Mouse (Mus musculus): ENCODE measurements around the gene Slc17a6.

DNA sequence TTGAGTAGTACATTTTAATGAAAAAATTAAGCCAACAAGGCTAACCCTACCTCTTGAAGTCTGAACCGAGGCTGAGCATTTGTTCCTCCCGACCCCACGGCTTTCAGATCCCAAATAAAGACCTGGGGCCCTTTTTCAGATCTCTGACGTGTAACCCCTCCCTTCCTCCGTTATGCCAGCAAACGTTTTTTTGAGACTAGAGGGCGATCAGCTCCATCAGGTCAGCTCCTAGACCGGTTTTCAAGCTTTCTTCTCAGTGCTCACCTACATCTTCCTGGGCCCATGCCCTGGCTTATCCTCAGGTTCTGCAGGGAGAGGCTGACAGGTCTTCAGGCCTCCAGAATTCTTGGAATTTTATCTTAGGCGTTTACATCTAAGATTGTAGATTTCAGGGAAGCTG lies 5.9 kb downstream of the Slc17a6 start:
- TF ChIP-seq CHD2 (IDR thresholded peaks at IDR 0.05; ENCODE audit: low read depth, low read length) (no peak), MAFK (IDR thresholded peaks at IDR 0.05; ENCODE audit: insufficient read depth, low read depth, low read length) (no peak), ZNF384 (IDR thresholded peaks at IDR 0.05; ENCODE audit: low read depth, low read length) (no peak)

Measured in ES-E14 (cell line).